Mouse (Mus musculus) hematopoietic stem cell, adult 5-6 weeks (primary cell): ENCODE measurements around the gene Mgll. TPM values are rescaled to one million over a fixed set of nuclear protein-coding genes. Genes with fewer than 3 reads are reported as not detected.

Experiments used
- ATAC-seq, 2 experiments: fragments of 125-278 bp in 1 of 2; replicated peaks in 1 of 2; 2 replicates each; pipeline ENCODE4 v1.8.0; 2016 to 2017; ENCODE audit warnings: inconsistent platforms in 2 of 2, mild to moderate bottlenecking in 2 of 2, moderate number of reproducible peaks in 2 of 2, low read depth in 1 of 2, moderate TSS enrichment in 1 of 2; ENCODE audit not compliant: low FRiP score in 2 of 2, poor library complexity in 2 of 2, severe bottlenecking in 2 of 2, insufficient read depth in 1 of 2, low TSS enrichment in 1 of 2
- total RNA-seq: library from RNA; stranded (forward); fragments of 172-1452, 232-1000 nt; gene quantifications from 2 replicates; pipeline ENCODE4 v1.2.3, GENCODE M21; 2017

Gene Mgll
- total RNA-seq, 1 experiment from 2014 or later = 0.55 TPM

DNA sequence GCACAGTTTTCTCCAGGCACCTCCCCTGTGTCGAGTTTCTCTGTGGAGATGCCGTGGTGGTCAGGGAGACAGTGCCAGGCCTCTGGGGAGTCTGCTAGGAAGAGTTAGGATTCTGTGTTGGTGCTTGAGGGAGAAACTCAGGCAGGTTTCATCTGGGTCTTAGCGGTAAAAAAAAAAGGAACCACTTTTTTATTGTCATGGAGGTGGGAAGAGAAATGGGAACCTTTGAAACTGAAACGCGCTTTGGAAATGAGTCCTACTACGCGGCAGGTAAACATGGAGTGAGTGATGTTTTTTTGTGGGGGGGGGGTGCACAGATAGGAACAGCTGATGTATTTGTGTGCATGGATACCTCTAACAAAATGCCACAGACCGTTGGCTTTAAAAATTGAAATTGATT lies 12.1 kb downstream of the Mgll start:
- no peak for ATAC-seq

DNA sequence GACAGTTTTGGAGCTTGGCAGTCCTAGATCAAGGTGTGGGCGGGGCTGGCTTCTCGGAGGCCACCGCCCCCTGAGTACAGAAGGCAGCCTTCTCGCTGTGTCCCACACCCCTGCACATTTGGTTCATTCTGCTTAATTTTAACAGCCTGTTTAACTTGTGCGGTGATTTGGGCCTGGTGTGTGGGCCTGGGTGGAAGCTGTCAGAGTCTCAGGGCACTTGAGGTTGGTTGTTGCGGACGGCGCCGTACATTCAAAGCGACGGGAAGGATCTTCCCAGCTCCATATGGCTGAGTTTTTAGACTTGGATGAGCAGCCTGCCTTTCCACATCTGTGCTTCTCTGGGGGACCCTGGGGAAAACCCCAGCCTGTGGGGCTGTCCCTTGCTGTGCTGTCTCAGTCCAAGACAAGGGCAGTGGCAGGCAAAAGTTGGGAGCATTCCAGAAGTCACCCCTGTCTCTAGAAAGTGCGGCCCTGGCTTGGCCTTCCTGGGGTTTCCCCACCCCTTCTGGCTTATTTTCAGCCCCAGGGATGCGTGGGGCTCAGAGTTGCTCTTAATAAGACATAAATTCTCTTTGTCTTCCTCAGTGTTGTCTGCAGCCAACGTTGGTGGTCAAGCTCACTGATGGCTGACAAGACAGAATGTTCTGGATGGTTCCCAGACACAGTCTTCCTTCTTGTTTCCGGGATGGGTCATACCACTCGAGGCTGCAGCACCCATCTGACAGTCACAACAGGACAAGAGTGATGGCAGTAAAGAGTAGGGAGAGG lies 12.7 kb downstream of the Mgll start:
- ATAC-seq = no peak

DNA sequence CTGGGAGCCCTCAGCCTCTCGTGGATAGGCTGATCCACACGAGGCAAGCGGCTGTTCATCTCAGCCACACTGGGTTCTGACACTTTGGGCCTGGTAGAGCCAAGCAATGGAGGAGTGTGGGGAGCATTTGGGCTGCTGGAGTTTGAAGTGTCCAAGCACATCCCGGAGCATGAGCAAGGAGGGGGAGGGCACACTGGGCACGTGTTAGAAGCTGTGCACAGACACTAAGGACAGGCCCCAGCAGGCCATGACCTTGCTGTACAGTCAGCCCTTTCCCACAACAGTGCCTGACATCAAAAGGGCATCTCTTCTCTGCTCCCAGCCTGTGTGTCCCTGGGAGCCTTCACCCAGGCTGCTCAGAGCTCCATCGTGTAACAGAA lies 13.3 kb downstream of the Mgll start:
- no peak for ATAC-seq

DNA sequence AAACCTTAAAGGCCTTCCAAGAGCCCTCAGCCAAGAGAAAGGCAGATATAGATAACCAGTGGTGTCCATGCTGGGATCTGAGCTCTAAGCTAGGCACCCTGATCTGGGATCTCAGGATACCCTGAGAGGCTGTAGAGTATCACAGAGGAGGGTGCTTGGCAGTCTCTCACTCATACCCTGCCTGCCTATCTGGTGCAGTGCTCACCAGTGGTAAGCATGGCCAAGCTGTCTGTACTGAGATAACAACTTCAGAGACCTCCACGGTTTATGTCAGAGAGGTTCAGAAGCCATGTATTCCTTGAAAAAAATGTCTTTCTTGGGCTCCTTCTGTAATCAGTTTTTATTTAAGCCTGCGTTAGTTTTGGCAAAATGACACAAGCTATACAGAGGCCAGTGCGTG lies 16.8 kb downstream of the Mgll start:
- no peak; a peak in 1 of 4 replicates for ATAC-seq

DNA sequence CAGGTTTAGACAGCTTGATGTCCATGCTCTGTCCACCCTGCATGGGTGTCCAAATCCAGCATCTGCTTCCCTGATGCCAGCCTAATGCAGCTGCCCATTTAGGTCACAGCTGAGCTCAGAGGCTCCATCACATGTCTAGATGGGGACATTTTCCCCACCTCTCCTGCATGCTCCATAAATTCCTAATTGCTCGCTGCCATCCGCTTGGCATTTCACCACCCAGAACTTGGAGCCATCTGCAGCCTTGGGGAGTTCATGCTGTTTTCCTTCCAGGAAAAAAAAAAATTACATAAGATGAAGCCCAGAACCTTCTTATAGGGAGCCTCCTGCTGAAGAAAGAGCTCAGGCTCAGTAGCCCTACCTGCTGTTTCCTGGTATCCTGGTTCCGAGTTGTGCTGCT lies 17.6 kb downstream of the Mgll start:
- ATAC-seq = no peak

DNA sequence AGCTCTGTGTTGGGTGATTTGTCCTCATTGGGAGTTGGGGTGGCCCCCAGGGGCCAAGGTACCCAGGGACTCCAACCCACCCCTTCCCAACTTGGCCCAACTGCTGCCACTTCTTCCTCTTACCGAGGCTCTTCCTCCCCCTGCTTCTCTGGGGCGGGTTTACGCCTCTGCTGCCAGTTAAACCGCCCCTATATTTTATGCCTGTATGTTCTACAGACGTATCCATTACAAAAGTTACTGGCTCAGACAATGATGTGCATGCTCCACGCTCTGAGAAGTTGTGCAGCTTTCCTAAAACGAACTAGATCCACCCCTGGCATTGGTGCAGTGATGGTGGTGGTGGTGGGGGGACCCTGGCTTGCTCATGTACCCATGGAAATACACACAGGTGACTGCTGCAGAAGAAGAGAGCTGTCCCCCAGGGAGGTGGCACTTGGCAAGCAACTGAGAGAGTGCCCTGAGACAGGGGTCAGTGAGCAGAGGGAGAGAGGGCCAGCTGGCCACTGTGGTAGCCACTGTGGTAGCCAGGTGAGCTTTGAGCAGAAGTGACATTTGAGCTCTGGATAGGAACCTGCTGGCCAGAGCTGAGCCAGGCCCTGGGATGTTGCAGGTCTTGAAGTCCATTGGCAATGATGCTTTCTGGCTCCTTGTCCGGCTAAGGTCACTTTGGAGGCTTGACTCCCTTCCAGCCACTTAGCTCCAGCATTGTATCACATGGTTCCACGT lies 18.2 kb downstream of the Mgll start:
- peak in 1 of 2 experiments; percentile 20; a peak in 2 of 4 replicates for ATAC-seq

DNA sequence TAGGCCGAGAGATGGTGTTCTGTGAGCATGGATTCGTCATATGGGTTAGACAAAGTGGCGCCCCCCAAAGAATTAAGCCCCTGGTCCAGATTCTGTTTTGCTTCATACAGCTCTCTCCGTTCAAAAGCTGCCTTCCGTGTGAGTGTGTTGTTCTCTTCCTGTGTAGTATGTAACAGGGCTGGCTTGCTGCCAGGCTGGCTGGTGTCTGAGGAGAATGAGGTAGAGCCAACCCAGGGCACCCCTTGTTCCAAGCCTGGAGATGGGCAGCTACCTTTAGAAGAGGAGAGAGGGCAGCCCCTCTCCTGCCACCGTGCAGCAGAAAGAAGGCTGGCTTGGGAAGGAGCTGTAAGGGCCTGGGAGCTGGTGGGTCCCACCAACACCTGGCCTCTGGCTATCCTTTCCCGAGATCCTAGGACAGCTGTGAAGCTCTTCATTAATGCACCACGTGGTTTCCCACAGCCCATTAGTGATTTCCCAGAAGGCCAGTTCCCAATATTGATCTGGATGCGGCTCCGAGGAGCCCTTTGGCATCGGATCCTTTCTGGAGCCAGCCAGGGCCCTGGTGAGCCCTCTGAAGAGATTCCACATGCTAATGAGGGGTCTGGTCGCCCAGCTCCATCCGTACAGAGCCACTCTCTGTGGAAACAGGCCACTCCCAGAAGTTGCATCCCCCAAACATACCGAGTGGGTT lies 19.5 kb downstream of the Mgll start:
- ATAC-seq = 0 out of 4 replicates have a peak, but pooled peaks of 1 of the 2 experiments have one; percentile 39

DNA sequence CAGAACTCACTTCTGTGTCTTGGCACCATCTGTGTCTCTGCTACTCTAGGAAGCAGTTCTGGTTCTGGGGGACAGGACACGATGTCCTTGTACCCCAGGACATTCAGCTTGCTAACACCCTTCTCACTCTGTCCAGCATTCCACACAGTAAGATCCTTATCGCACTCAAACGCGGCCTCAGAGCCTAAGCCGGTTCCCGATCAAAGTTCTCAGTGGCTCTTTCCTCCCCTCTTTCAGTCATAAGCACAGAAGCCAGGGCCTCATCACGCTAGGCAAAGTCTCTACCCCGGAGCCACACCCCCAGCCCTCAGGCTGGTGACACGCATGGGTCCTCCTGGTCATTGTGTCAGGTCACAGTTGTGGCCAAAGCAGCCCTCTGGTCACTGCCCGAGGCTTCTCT lies 20.8 kb downstream of the Mgll start:
- ATAC-seq = no peak

DNA sequence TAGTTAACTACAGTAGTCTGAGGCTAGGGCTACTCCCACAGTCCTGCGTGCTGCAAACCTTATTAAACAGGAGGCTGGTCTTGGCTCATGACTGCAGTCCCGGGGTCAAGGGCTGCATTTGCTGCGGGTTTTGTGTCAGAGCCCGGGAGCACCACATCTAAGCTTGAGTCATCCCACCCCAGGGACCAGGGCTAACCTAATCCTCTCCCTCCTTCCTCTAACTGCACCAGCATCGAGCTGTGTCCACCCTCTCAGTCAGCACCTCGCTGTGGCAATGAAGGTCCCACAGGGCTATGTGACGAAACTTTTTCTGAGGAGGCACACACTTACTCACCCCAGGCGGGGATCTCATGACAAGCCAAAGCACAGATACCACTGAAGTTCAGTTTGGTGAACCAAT lies 22.1 kb downstream of the Mgll start:
- no peak for ATAC-seq

DNA sequence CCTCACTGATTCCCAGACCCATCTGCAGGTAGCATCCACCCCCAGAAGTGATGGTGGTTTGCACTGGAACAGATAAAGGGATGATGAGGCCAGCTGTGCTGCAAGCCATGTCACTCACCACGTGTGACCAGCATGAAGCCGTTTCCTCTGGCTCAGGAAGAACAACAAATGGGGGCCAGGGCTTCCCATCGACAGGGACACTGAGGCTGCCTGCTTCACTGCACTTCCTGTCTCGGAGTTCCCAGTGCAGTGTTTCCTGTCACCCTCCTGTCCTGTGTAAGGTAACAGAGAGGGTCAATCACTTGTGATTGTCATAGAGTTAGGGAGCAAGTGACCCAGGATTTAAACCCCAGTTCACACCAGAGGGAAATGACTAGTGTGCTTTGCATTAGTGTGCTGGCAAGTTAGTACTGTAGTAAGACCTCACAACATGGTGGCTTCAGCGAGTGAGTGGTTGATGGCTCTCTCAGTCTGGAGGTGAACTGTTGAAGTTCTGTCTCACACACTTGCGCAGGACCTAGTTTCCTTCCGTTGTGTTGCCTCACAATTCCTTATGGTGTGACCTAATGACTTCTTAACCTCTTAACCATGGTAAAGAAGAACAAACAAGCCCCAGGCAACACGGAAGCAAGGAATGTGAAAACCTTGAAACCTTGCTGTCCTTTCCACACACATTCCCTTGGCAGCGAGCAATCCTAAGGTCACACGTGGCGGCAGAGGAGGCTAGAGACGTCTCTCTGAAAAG lies 23.3 kb downstream of the Mgll start:
- ATAC-seq = peak; percentile 40 to 64; a peak in 2 of 4 replicates

DNA sequence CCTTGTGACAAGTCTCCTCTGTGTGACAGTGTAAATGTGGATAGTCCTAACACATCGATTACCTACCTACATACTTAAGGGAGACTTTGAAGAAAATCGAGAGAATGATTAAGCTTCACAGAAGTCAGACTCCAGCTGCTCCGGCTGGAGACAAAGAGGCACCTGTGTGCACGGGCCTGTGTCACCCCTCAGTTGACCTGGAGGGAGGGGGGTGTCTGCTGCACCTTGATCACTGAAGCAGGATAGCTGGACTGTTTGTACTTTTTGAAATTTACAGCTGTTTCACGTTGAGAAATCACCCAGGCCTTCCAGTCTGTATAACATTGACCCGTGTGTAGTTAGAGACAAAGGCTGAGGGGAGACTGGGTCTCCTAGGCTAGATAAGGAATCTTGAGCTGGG lies 26.7 kb downstream of the Mgll start:
- no peak for ATAC-seq

DNA sequence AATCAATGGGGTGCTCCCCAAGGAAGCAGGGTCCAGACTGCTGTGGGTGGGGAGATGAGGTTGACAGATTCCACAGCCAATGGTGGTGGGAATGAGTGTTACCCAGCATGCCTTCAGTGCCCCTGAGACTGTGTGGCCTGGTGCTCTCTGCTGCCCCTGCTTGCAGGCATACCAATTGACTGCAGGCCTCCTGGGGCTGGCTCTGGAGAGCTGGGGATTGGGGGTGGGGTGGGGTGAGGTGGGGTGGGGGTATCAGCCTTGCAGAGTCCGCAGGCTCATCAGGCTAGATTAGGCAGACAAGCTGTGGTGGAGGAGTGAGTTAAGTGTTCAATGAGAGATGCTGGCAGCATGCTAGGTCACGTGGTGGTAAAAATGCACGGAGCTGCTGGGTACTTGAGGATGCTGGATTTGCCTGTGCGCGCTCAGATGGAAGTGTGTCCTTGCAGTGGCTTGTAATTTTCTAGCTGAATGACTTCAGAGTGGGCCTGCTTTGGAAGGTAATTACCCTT lies 28.6 kb downstream of the Mgll start:
- no peak for ATAC-seq

DNA sequence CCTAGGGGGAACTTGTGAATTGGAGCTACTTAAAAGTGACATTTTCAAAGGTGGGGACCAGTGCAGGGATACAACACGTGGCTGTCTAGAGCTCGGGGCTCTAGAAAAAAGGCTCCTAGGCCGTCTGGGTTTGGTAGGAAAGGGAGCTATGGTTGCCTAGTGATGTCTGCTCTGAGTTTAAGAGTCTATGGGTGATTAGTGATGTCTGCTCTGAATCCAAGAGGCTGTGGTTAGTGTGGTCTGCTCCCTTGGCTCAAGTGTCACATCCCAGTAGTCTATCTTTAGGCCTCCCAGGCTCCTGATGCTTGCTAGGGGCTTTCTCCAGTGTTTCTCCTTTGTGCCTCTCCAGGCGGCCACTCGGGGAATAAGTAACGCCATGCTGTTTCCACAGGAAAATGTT lies 29.4 kb downstream of the Mgll start:
- ATAC-seq = no peak

DNA sequence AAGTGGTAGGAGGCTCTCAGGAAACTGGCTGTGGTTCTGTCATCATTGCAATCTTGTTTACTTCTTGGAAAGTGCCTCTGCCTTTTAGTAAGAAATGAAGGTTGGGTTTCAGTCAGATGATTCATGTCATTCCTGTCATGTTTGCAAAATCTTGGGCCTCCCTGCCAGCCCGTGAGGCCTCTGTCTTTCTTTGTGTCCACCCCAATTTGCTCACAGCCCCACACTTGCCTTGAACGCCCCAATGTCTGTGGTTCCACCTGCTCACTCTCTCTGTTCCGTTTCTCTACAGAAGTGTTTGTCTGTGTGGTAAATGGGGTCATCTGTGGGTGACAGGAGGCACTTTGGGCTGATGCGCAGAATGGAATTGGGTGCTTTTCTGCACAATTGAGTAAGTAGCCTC lies 32.8 kb downstream of the Mgll start:
- no peak for ATAC-seq

DNA sequence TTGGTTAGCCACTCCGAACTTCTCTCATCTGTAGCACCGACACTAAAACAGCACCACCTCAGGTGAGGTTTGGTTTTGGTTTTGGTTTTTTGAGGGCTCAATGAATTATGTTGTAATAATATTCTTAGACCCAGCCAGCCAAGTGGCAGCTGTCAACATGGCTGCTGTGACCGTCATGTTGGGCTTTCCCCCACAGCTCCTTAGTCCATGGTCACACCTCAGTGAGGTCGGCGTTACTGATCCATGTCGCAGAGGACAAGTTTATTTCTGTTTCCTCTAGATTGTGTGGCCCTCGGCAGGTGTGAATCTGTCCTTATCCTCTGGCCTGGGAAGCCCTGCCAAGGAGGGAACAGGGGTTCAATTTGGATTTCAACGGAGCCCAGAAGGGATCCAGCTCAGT lies 33.9 kb downstream of the Mgll start:
- no peak for ATAC-seq

DNA sequence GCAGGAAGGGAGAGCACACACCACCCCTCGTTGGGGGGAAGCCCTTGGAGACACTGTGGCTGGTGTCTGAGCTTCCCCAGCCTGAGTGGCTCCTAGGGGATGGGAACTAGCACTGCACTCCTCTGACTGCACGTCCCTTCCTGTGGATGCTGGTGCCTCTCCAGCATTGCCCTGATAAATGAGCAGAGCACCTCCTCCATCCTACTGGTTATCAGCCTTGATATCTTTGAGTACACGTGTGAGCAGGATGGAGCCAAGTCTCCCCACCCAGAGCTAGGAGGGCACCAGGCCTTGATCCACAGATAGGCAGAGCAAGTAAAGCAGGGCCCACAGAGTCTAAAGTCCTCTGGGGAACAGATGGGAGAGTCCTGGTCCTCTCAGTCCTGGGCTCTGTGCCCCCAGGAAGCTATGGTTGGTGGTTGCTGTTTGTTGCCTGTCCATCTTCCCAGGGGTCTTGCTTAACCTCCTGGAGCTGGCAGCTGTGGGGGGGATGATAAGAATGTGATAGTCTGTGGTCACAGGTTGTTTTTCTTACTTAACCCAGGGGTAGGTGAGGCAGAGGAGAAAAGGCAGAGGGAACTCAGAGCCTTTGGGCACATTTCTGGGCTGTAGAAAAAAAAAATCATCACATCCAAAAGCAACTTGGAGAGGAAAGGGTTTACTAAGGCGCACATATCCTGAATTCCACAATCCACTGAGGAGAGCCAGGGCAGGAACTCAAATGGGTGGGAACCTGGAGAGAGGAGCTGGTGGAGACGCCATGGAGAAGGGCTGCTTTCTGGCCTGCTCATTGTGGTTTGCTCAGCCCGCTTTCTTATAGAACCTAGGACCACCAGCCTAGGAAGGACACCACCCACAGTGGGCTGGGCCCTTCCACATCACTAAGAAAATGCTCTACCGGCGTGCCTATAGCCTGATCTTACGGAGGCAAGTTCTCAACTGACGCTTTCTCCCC lies 34.6 kb downstream of the Mgll start:
- no peak for ATAC-seq
